Mouse (Mus musculus): Measurements from ENCODE around the gene Bank1. TPM values are rescaled to one million over a fixed set of nuclear protein-coding genes. Genes with fewer than 3 reads are reported as not detected.

Bank1 gene
- polyA plus RNA-seq, 1 experiment: 0.47 TPM

DNA sequence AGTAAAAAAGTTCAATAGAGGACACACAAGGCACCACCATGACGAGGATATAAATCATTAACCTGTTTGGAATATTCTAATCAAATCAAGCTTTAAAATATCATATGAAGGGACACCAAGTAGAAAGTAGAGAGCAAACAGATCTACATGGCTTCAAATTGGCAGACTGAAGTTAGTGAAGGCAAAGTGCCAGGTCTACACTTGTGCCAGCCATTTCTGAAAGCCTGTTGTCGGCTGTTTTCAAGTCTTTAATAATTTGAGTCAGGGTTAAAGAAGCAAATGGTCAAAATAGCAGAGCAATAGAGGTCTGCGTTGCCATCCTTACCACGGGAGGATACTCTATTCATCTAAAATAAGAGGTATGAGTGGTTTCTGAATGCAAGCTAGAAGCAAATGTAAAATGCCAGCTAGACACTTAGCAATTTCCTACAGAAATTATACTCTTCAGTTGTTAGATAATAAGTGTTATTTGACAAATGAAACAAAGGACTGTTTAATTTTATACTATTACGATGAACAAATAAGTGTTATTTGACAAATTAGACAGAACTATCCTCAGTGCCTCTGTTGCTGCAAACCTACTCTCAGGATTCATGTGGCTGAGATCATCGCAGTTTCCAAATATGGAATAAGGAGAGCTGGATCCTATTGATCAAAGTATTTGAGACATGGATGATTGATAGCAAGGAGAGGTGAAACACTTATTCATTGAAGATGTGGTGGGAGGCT lies 216.3 kb downstream of the Bank1 start:
- H3K36me3 ChIP-seq (ENCODE audit: control insufficient read depth, insufficient read depth, low read length): no peaks in the 10 kb centered on the region
- H3K4me1 ChIP-seq (ENCODE audit: control insufficient read depth, insufficient read depth, insufficient read length, low read length): no peaks in the 10 kb centered on the region
- no peak overlapping the region for H3K4me3 ChIP-seq (ENCODE audit: low read depth, low read length)
- H3K27me3 ChIP-seq (ENCODE audit: control insufficient read depth, insufficient read depth, low read length): no peaks in the 10 kb centered on the region
- WGBS: 84% methylated on average over 6 of the region's 6 CpGs
- no peak overlapping the region for H3K27ac ChIP-seq (ENCODE audit: insufficient read depth, low read depth, low read length)
- TF ChIP-seq CTCF (IDR thresholded peaks at IDR 0.05; ENCODE audit: extremely low read depth, insufficient read length, insufficient replicate concordance, low read depth, low read length) (no peak), POLR2A (IDR thresholded peaks at IDR 0.05; ENCODE audit: low read depth, low read length) (no peak)

DNA sequence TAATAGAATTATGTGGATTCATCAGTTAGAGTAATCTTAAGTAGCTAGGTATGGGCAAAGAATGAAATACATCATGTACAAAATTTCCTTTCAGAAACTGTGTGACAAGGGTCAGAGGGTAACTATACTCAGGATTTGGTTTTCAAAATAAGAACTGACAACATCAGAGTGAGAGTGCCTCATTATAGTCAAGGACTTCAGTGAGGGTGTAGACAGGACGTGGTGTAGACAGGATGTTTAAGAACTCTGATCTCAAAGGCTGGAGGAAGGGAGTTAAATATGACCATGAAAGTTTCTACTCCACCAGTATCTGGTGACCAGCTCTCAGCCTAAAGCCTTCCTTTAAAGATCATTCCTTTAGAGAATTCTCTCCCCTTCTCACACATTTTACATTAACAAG lies 219.4 kb downstream of the Bank1 start:
- Histone ChIP-seq H3K4me1 (ENCODE audit: control insufficient read depth, insufficient read depth, insufficient read length, low read length) (no peaks in the 10 kb centered on the region), H3K27me3 (ENCODE audit: control insufficient read depth, insufficient read depth, low read length) (no peaks in the 10 kb centered on the region), H3K27ac (ENCODE audit: insufficient read depth, low read depth, low read length) (no peak overlapping the region), H3K36me3 (ENCODE audit: control insufficient read depth, insufficient read depth, low read length) (no peaks in the 10 kb centered on the region), H3K4me3 (ENCODE audit: low read depth, low read length) (no peak overlapping the region)
- 42% methylated on average over 1 of the region's 1 CpGs for WGBS
- TF ChIP-seq CTCF (IDR thresholded peaks at IDR 0.05; ENCODE audit: extremely low read depth, insufficient read length, insufficient replicate concordance, low read depth, low read length): no peak
- no peak for TF ChIP-seq POLR2A (IDR thresholded peaks at IDR 0.05; ENCODE audit: low read depth, low read length)

GRCm38 (mm10) chr3:136103339-136103738 lies 222.5 kb downstream of the Bank1 start:
- no peak overlapping the region for H3K4me3 ChIP-seq (ENCODE audit: low read depth, low read length)
- no peaks in the 10 kb centered on the region for H3K36me3 ChIP-seq (ENCODE audit: control insufficient read depth, insufficient read depth, low read length)
- no peak overlapping the region for H3K27ac ChIP-seq (ENCODE audit: insufficient read depth, low read depth, low read length)
- H3K27me3 ChIP-seq (ENCODE audit: control insufficient read depth, insufficient read depth, low read length): no peaks in the 10 kb centered on the region
- TF ChIP-seq POLR2A (IDR thresholded peaks at IDR 0.05; ENCODE audit: low read depth, low read length): no peak
- no peak for TF ChIP-seq CTCF (IDR thresholded peaks at IDR 0.05; ENCODE audit: extremely low read depth, insufficient read length, insufficient replicate concordance, low read depth, low read length)
- WGBS: 83% methylated on average over 2 of the region's 2 CpGs
- H3K4me1 ChIP-seq (ENCODE audit: control insufficient read depth, insufficient read depth, insufficient read length, low read length): no peaks in the 10 kb centered on the region

DNA sequence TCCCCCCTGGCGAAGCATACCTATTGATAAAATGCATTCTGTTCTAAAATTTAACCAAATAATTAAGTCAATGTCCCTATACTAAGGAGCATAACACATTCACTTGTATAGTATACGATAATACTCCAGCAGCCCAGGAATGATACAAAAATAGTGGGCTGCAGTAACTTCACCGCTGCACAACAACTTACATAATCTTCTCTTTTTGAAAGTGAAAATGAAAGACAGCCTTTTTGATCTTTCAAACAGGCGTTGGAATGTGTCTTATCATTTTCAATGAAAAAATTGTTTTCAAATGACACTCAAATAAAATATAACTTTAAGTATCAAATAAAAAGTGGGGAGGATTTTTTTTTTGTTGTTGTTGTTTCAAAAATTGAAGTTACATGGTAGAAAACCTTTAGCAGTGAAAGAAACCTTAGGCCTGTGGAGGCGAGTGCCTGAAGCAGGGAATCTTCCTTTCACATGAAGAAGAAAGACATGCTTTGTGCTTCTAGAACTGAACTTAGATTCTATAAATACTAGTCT lies 224.8 kb downstream of the Bank1 start:
- Histone ChIP-seq H3K4me3 (ENCODE audit: low read depth, low read length) (no peak overlapping the region), H3K27me3 (ENCODE audit: control insufficient read depth, insufficient read depth, low read length) (no peaks in the 10 kb centered on the region), H3K4me1 (ENCODE audit: control insufficient read depth, insufficient read depth, insufficient read length, low read length) (no peaks in the 10 kb centered on the region), H3K27ac (ENCODE audit: insufficient read depth, low read depth, low read length) (no peak overlapping the region), H3K36me3 (ENCODE audit: control insufficient read depth, insufficient read depth, low read length) (no peaks in the 10 kb centered on the region)
- TF ChIP-seq POLR2A (IDR thresholded peaks at IDR 0.05; ENCODE audit: low read depth, low read length): no peak
- no peak for TF ChIP-seq CTCF (IDR thresholded peaks at IDR 0.05; ENCODE audit: extremely low read depth, insufficient read length, insufficient replicate concordance, low read depth, low read length)
- 59% methylated on average over 5 of the region's 5 CpGs for WGBS

DNA sequence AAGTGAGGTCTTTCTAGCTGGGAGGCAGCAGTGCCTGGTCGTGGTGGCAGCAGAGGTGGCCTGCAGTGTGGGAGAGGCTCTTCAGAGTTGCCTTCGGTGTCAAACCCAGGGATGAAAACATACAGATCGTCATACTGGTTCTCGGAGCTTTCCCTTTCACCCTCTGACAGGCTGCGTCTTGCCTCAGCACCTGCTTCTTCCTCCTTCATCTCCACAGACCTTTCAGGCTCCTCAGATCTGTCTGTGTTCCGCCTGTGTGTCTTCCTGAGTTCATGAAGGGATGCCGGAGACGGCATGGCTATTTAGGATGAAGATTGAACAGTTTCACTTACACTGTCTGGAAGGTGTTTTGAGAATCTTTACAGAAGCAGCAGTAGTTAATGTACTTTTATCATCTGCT lies 225.6 kb downstream of the Bank1 start:
- 81% methylated on average over 8 of the region's 8 CpGs for WGBS

GRCm38 (mm10) chr3:136086948-136087660 lies 238.8 kb downstream of the Bank1 start:
- WGBS: 72% methylated on average over 7 of the region's 7 CpGs
- no peak overlapping the region for H3K4me3 ChIP-seq (ENCODE audit: low read depth, low read length)
- 0 out of 2 replicates have a peak, but pooled peaks cover 2% of the 10 kb centered on the region for H3K4me1 ChIP-seq (ENCODE audit: control insufficient read depth, insufficient read depth, insufficient read length, low read length)

More for the DNA sequence above, 225.6 kb downstream of the Bank1 start:
- H3K4me1 ChIP-seq (ENCODE audit: control insufficient read depth, insufficient read depth, insufficient read length, low read length): no peaks in the 10 kb centered on the region
- H3K4me3 ChIP-seq (ENCODE audit: low read depth, low read length): no peak overlapping the region
- H3K27ac ChIP-seq (ENCODE audit: insufficient read depth, low read depth, low read length): no peak overlapping the region
- no peaks in the 10 kb centered on the region for H3K36me3 ChIP-seq (ENCODE audit: control insufficient read depth, insufficient read depth, low read length)
- H3K27me3 ChIP-seq (ENCODE audit: control insufficient read depth, insufficient read depth, low read length): no peaks in the 10 kb centered on the region
- TF ChIP-seq POLR2A (IDR thresholded peaks at IDR 0.05; ENCODE audit: low read depth, low read length) (no peak), CTCF (IDR thresholded peaks at IDR 0.05; ENCODE audit: extremely low read depth, insufficient read length, insufficient replicate concordance, low read depth, low read length) (no peak)

DNA sequence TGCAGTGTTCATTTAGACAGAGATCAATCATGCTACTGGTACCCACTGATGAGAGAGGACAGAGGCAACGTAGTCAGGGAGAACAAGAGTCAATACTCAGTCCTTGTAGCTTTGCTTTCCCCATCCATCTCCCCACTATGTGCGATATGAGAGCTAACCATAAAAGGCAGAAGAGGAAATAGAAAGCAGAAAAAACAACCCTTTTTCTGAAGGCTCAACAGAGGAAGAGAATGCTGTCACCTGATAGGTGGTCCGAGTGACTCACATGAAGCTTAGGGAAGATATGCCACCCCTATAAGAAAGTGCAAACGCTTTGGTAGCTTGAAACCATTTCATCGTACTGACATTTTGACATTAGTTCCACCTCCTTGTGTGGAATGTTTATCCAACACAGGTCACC lies 239.4 kb downstream of the Bank1 start:
- Histone ChIP-seq H3K4me3 (ENCODE audit: low read depth, low read length) (no peak overlapping the region), H3K4me1 (ENCODE audit: control insufficient read depth, insufficient read depth, insufficient read length, low read length) (0 out of 2 replicates have a peak, but pooled peaks cover 2% of the 10 kb centered on the region), H3K27me3 (ENCODE audit: control insufficient read depth, insufficient read depth, low read length) (no peaks in the 10 kb centered on the region), H3K36me3 (ENCODE audit: control insufficient read depth, insufficient read depth, low read length) (no peaks in the 10 kb centered on the region), H3K27ac (ENCODE audit: insufficient read depth, low read depth, low read length) (no peak overlapping the region)
- 64% methylated on average over 5 of the region's 5 CpGs for WGBS
- TF ChIP-seq CTCF (IDR thresholded peaks at IDR 0.05; ENCODE audit: extremely low read depth, insufficient read length, insufficient replicate concordance, low read depth, low read length): no peak
- no peak for TF ChIP-seq POLR2A (IDR thresholded peaks at IDR 0.05; ENCODE audit: low read depth, low read length)

More at GRCm38 (mm10) chr3:136086948-136087660, 238.8 kb downstream of the Bank1 start:
- Histone ChIP-seq H3K27me3 (ENCODE audit: control insufficient read depth, insufficient read depth, low read length) (no peaks in the 10 kb centered on the region), H3K36me3 (ENCODE audit: control insufficient read depth, insufficient read depth, low read length) (no peaks in the 10 kb centered on the region), H3K27ac (ENCODE audit: insufficient read depth, low read depth, low read length) (no peak overlapping the region)
- TF ChIP-seq POLR2A (IDR thresholded peaks at IDR 0.05; ENCODE audit: low read depth, low read length) (no peak), CTCF (IDR thresholded peaks at IDR 0.05; ENCODE audit: extremely low read depth, insufficient read length, insufficient replicate concordance, low read depth, low read length) (no peak)
